Mouse (Mus musculus) limb, embryonic 13.5 days (tissue): ENCODE results near the gene Cisd3. TPM values are rescaled to one million over a fixed set of nuclear protein-coding genes. Genes with fewer than 3 reads are reported as not detected.

ENCODE experiments used
- ATAC-seq: fragments of 200-750 bp; cut with Nextera tagmentation; 2 replicates; pipeline ENCODE4 v1.8.0; 2017; ENCODE audit warnings: low read depth, moderate number of reproducible peaks, moderate TSS enrichment; ENCODE audit not compliant: low FRiP score
- H3K27ac ChIP-seq: fragments of 300-500 bp; sonication (generic); 2 replicates; pipeline ENCODE4 v1.5.1; 2015; ENCODE audit warnings: inconsistent platforms, mild to moderate bottlenecking, moderate library complexity
- H3K27me3 ChIP-seq: fragments of 300-500 bp; sonication (generic); 2 replicates; pipeline ENCODE4 v1.6.1; 2015; ENCODE audit warnings: mild to moderate bottlenecking, inconsistent platforms
- H3K36me3 ChIP-seq: fragments of 300-500 bp; sonication (generic); 2 replicates; pipeline ENCODE4 v1.6.1; 2015; ENCODE audit warnings: inconsistent platforms, mild to moderate bottlenecking, moderate library complexity
- H3K4me1 ChIP-seq: fragments of 300-500 bp; sonication (generic); 2 replicates; pipeline ENCODE4 v1.6.1; 2015; ENCODE audit warnings: inconsistent platforms
- H3K4me2 ChIP-seq: fragments of 300-500 bp; sonication (generic); replicated peaks from 2 replicates; pipeline ENCODE4 v1.6.1; 2015; ENCODE audit warnings: inconsistent platforms, mild to moderate bottlenecking, moderate library complexity
- H3K4me3 ChIP-seq: fragments of 300-500 bp; sonication (generic); 2 replicates; pipeline ENCODE4 v1.5.1; 2015; ENCODE audit warnings: moderate library complexity, mild to moderate bottlenecking, inconsistent platforms
- H3K9ac ChIP-seq: fragments of 300-500 bp; sonication (generic); 2 replicates; pipeline ENCODE4 v1.6.1; 2015; ENCODE audit warnings: mild to moderate bottlenecking, inconsistent platforms
- H3K9me3 ChIP-seq: fragments of 300-500 bp; sonication (generic); 2 replicates; pipeline ENCODE4 v1.6.1; 2016; ENCODE audit warnings: inconsistent platforms
- WGBS: fragments of 180-500 bp; shearing (Covaris S2); methylation state at CpG from one replicate; pipeline ENCODE4 v1.1.7; 2015; 5-methylcytosine and 5-hydroxymethylcytosine counted together
- polyA plus RNA-seq: library from polyadenylated mRNA; unstranded; fragments of >200 nt; fragmentation: Nextera tagmentation; extraction: Ambion mirVana; gene quantifications from 2 replicates; pipeline ENCODE4 v1.2.1, GENCODE M21; 2015

Cisd3 gene
- polyA plus RNA-seq, 1 experiment from 2014 or later = 13.5 TPM

- H3K9me3 ChIP-seq = no peaks in the 10 kb centered on the region
- H3K27ac ChIP-seq = 0 out of 2 replicates have a peak overlapping the region, but pooled peaks have one; percentile 10
- peaks cover 25% of the 10 kb centered on the region for H3K36me3 ChIP-seq
- H3K4me2 ChIP-seq = peak overlapping the region; percentile 90
- no peaks in the 10 kb centered on the region for H3K27me3 ChIP-seq
- no peak for ATAC-seq
- no peak overlapping the region for H3K9ac ChIP-seq
- WGBS = 76% methylated on average over 8 of the region's 8 CpGs
- H3K4me3 ChIP-seq = peak overlapping the region; percentile 89; the same call in 1 of the 2 replicates
- H3K4me1 ChIP-seq = peaks cover 61% of the 10 kb centered on the region
These were observed 11.0 kb downstream of the Cisd3 start for GRCm38 (mm10) chr11:97696669-97697068.

GRCm38 (mm10) chr11:97697199-97697890 is 11.7 kb downstream of the Cisd3 start:
- H3K4me3 ChIP-seq = peak overlapping the region; percentile 89
- 52% methylated on average over 11 of the region's 11 CpGs for WGBS
- peak overlapping the region; percentile 94 for H3K9ac ChIP-seq
- H3K27me3 ChIP-seq = no peaks in the 10 kb centered on the region
- ATAC-seq = no peak
- H3K4me1 ChIP-seq = peaks cover 67% of the 10 kb centered on the region
- H3K4me2 ChIP-seq = peak overlapping the region; percentile 90
- no peaks in the 10 kb centered on the region for H3K9me3 ChIP-seq
- peak overlapping the region; percentile 99; the same call in 1 of the 2 replicates for H3K27ac ChIP-seq
- peaks cover 18% of the 10 kb centered on the region for H3K36me3 ChIP-seq

- Histone ChIP-seq H3K27ac (peak overlapping the region; percentile 99), H3K27me3 (no peaks in the 10 kb centered on the region), H3K4me1 (peaks cover 67% of the 10 kb centered on the region), H3K9me3 (no peaks in the 10 kb centered on the region), H3K9ac (peak overlapping the region; percentile 94), H3K4me2 (peak overlapping the region; percentile 90), H3K4me3 (peak overlapping the region; percentile 89), H3K36me3 (peaks cover 11% of the 10 kb centered on the region)
- no peak for ATAC-seq
- WGBS = 0% methylated on average over 14 of the region's 14 CpGs
These were observed 12.4 kb downstream of the Cisd3 start for GRCm38 (mm10) chr11:97697891-97698529.

DNA sequence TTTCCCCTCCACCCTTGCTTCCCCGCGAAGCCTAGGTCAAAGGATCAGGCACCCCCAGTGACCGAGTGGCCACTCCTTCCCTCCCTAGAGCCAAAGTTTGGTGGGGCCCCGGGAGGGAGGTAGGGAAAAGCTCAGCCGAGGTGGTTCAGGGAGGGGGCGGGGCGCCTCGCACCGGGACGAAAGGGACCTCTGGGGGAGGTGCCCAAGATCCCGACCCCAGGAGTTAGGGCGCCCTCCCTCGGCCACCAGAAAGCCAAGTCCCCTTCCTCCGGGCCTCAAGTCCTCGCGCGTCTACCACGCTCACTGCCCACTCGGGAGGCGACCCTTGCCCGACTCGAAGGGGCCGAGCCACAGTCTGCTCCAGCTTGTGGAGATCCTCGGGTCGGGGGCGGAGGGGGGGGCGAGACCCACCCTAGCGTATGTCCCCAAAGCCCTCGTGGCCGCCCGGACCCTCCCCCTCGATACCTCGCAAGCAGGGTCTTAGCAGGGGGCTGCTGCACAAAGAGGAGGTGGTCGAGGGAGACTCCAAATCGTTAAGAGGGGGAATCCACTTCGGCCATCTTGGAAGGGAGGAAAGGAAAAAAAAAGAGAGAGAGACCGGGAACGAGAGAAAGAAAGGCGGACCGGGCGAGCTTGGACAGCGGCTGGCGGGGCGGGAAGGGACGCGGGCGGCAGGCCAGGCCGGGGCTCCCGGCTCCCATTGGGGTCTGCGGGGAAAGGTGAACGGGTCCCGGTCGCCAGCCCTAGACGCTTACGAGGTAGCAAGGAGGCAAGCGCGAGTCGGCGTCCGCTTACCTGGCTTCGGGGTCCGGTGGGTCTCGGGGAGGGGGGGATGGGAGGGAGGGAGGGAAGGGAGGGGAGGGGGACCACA is 13.3 kb downstream of the Cisd3 start:
- H3K4me2 ChIP-seq = peak overlapping the region; percentile 90
- H3K27me3 ChIP-seq = no peaks in the 10 kb centered on the region
- H3K9me3 ChIP-seq = no peaks in the 10 kb centered on the region
- ATAC-seq = no peak
- peak overlapping the region; percentile 94 for H3K9ac ChIP-seq
- H3K4me1 ChIP-seq = peaks cover 62% of the 10 kb centered on the region
- peak overlapping the region; percentile 89 for H3K4me3 ChIP-seq
- peak overlapping the region; percentile 99 for H3K27ac ChIP-seq
- WGBS = under 1% methylated on average over 58 of the region's 63 CpGs
- peaks cover 5% of the 10 kb centered on the region; the same call in 1 of the 2 replicates for H3K36me3 ChIP-seq

DNA sequence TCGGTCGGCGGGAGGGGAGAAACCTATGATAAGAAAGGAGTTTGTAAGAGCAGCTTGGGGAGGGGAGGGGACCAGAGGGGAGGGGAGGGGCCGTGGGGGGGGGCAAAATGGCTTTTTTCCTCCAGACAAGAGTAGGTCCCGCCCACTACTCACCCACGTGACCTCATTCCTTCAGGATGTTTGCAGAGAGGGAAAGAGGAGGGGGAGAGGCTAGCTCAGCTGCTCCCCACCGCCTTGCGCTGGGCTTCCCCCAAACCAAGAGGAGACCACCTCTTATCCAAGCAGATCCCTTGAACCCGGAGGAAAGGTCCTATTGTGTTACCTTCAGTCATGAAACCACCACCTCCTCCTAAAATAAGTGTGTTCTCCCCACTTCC is 14.0 kb downstream of the Cisd3 start:
- WGBS = 0% methylated on average over 5 of the region's 9 CpGs

DNA sequence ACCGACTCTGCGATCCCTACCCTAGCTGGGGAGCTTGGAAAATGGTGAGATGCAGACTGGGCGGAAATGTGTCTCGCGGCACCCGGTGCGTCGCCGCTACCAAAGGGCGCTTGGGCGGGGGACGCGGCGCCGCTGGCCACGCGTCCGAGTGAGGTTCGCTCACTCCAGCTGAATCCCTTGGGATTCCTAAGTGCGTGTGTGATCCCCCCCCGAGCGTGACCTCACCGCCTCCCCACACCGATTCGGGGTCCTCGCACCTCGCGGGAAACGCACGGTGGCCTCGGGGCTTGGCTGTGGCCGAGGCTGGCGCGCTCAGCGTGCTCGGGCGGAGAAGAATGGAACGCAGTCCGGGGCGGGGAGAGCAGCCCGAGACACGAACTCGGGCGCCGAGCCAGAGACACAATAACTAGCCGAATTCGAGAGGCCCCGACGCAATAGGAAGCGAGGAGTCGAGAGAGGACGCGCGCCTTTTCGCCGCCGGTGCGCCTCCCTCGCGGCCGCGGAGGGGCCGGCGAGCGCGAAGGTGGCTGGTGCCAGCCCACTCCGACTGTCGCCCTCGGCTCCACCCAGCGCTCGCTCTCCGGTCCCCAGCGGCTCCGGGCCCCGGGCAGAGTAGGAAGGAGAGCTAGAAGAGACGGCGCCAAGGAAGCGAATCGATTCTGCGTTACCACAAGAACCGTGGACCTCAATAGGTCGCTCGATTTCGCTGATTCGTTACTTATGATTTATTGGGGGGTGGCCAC is 14.5 kb downstream of the Cisd3 start, which contains the start of gene Pcgf2:
TSS of gene Pcgf2 (minus strand) at position 495 of the 743 bp plus-strand sequence.
- Histone ChIP-seq H3K9me3 (no peaks in the 10 kb centered on the region), H3K4me1 (peaks cover 58% of the 10 kb centered on the region), H3K36me3 (peaks cover 6% of the 10 kb centered on the region; the same call in 1 of the 2 replicates), H3K4me3 (peak within 1 kb of the TSS; percentile 89), H3K27me3 (no peaks in the 10 kb centered on the region), H3K9ac (peak within 1 kb of the TSS; percentile 94), H3K4me2 (peak within 1 kb of the TSS; percentile 90), H3K27ac (peak within 1 kb of the TSS; percentile 99)
- peak; percentile 3 for ATAC-seq
- under 1% methylated on average over 85 of the region's 85 CpGs for WGBS

More for the DNA sequence above, 14.0 kb downstream of the Cisd3 start:
- H3K27ac ChIP-seq = peak overlapping the region; percentile 99
- H3K4me2 ChIP-seq = peak overlapping the region; percentile 90
- peaks cover 6% of the 10 kb centered on the region; the same call in 1 of the 2 replicates for H3K36me3 ChIP-seq
- peak; percentile 38 for ATAC-seq
- no peaks in the 10 kb centered on the region for H3K27me3 ChIP-seq
- peaks cover 62% of the 10 kb centered on the region for H3K4me1 ChIP-seq
- H3K9me3 ChIP-seq = no peaks in the 10 kb centered on the region
- H3K9ac ChIP-seq = peak overlapping the region; percentile 94
- peak overlapping the region; percentile 89 for H3K4me3 ChIP-seq

DNA sequence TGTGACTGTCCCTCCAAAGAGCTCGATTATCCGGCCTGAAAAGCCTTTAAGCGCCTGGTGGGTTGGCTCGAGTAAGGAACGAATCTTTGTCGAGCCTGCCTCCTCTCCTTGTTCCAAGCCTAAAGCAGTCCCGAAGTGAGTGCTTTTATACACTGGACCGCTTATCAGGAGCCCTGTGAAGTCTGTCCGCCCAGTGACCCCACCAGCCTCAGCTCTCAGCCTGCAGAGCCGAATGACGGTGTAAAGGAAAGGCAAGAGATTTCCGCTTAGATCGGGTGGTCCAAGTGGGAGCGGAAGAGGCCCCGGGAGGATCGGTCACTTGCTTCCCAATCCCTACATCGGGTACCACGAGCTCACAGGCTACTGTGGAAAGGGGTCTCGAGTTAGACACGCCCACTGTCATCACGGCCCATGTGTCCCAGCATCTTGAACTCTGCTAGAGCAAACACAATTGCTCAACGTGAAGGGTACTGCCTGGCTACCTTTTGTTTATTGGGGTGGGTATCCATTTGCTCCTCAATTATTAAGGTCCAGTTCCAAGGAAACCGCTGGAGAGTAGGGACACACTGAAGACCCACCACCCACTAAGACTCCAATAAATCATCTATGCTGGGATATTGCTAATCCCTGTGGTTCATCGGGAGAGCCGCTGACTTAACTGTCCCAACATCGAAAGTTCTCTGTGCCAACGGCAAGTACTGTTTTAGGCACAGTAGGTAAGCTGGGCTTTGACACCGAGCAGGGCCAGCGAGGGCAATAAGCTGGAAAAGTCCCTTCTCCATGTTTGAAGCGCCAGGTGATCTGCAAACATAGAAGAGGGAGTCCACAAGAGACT is 15.3 kb downstream of the Cisd3 start:
- WGBS = 15% methylated on average over 30 of the region's 30 CpGs
- ATAC-seq = no peak
- Histone ChIP-seq H3K27ac (peak overlapping the region; percentile 99), H3K9ac (peak overlapping the region; percentile 90), H3K4me3 (peak overlapping the region; percentile 89), H3K4me1 (peaks cover 51% of the 10 kb centered on the region), H3K27me3 (no peaks in the 10 kb centered on the region), H3K36me3 (peaks cover 12% of the 10 kb centered on the region), H3K4me2 (peak overlapping the region; percentile 90), H3K9me3 (no peaks in the 10 kb centered on the region)

GRCm38 (mm10) chr11:97701581-97702392 is 16.2 kb downstream of the Cisd3 start:
- H3K36me3 ChIP-seq = peaks cover 20% of the 10 kb centered on the region
- H3K27ac ChIP-seq = peak overlapping the region; percentile 87; the same call in 1 of the 2 replicates
- H3K9me3 ChIP-seq = no peaks in the 10 kb centered on the region
- peak overlapping the region; percentile 90 for H3K4me2 ChIP-seq
- no peak overlapping the region; the same call in 1 of the 2 replicates for H3K9ac ChIP-seq
- 52% methylated on average over 15 of the region's 15 CpGs for WGBS
- H3K27me3 ChIP-seq = no peaks in the 10 kb centered on the region
- peak overlapping the region; percentile 89 for H3K4me3 ChIP-seq
- no peak for ATAC-seq
- peaks cover 42% of the 10 kb centered on the region for H3K4me1 ChIP-seq

DNA sequence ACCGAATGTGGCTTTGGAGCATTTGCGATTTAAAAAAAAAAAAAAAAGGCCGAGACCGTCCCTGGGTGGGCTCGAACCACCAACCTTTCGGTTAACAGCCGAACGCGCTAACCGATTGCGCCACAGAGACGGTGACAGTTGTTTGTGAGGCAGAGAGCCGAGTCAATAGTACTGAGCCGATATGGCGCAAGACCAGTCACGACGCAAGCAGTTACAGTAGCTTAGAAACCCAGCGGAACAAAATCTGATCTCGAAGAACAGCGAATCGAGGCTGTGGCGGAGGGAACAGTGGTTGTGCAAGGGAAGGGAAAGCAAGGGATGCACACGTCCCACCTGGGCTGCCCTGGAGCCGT is 16.7 kb downstream of the Cisd3 start:
- Histone ChIP-seq H3K9me3 (no peaks in the 10 kb centered on the region), H3K36me3 (peaks cover 26% of the 10 kb centered on the region), H3K4me2 (peak overlapping the region; percentile 90), H3K27me3 (no peaks in the 10 kb centered on the region), H3K4me1 (peaks cover 36% of the 10 kb centered on the region), H3K9ac (peak overlapping the region; percentile 72), H3K27ac (peak overlapping the region; percentile 87), H3K4me3 (peak overlapping the region; percentile 89)
- ATAC-seq = no peak
- WGBS = 0% methylated on average over 24 of the region's 24 CpGs
